Mouse (Mus musculus): ENCODE data around the gene Ipo4. TPM values are rescaled to one million over a fixed set of nuclear protein-coding genes. Genes with fewer than 3 reads are reported as not detected.

Ipo4 gene
- polyA plus RNA-seq, 1 experiment, result not detected

DNA sequence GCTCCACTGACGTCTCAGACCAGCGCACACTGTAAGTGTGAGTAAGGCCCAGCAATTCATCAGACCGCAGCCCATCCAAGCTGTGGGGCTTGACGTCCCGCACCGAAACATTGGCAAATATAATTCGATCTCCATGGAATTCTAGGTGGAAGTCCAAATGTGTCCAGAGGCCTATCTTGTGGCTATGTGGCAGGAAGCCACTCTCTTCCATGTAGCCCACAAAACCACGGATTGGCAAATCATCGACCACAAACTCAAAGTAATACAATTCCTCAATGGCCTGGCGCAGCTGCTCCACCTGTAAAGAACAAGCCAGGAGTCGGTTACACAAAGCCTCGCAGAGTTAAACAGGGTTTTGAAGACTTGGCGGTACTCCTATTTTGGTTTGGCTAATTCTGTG lies 5.5 kb upstream of the Ipo4 start:
- Histone ChIP-seq H3K4me1 (ENCODE audit: control insufficient read depth, insufficient read depth, low read length) (peaks cover 14% of the 10 kb centered on the region), H3K4me3 (ENCODE audit: insufficient read depth, low read depth, low read length) (no peak overlapping the region), H3K27ac (ENCODE audit: insufficient read depth, low read depth, low read length) (no peak overlapping the region)
- WGBS, result 94% methylated on average over 13 of the region's 13 CpGs
- TF ChIP-seq CTCF (IDR thresholded peaks at IDR 0.05; ENCODE audit: insufficient read depth, low read depth, low read length) (no peak), POLR2A (IDR thresholded peaks at IDR 0.05; ENCODE audit: insufficient read depth, low read depth, low read length) (no peak)

GRCm38 (mm10) chr14:55640816-55641215 lies 5.1 kb upstream of the Ipo4 start:
- 94% methylated on average over 14 of the region's 14 CpGs for WGBS

GRCm38 (mm10) chr14:55637795-55638194 lies 2.0 kb upstream of the Ipo4 start, which contains the start of gene Gm49378:
Gene Gm49378, minus strand, starts transcription at chr14:55637895.
- Histone ChIP-seq H3K27ac (ENCODE audit: insufficient read depth, low read depth, low read length) (no peak within 1 kb of the TSS), H3K4me3 (ENCODE audit: insufficient read depth, low read depth, low read length) (no peak within 1 kb of the TSS), H3K4me1 (ENCODE audit: control insufficient read depth, insufficient read depth, low read length) (peaks cover 19% of the 10 kb centered on the region)
- WGBS, result 94% methylated on average over 9 of the region's 9 CpGs
- TF ChIP-seq POLR2A (IDR thresholded peaks at IDR 0.05; ENCODE audit: insufficient read depth, low read depth, low read length) (no peak), CTCF (IDR thresholded peaks at IDR 0.05; ENCODE audit: insufficient read depth, low read depth, low read length) (no peak)

More at GRCm38 (mm10) chr14:55640816-55641215, 5.1 kb upstream of the Ipo4 start:
- Histone ChIP-seq H3K4me1 (ENCODE audit: control insufficient read depth, insufficient read depth, low read length) (peaks cover 15% of the 10 kb centered on the region), H3K27ac (ENCODE audit: insufficient read depth, low read depth, low read length) (no peak overlapping the region), H3K4me3 (ENCODE audit: insufficient read depth, low read depth, low read length) (no peak overlapping the region)
- TF ChIP-seq CTCF (IDR thresholded peaks at IDR 0.05; ENCODE audit: insufficient read depth, low read depth, low read length), result no peak
- TF ChIP-seq POLR2A (IDR thresholded peaks at IDR 0.05; ENCODE audit: insufficient read depth, low read depth, low read length), result no peak

- WGBS, result 3% methylated on average over 23 of the region's 23 CpGs
- H3K27ac ChIP-seq (ENCODE audit: insufficient read depth, low read depth, low read length), result no peak overlapping the region
- peaks cover 14% of the 10 kb centered on the region; the same call in 1 of the 2 replicates for H3K4me1 ChIP-seq (ENCODE audit: control insufficient read depth, insufficient read depth, low read length)
- no peak for TF ChIP-seq POLR2A (IDR thresholded peaks at IDR 0.05; ENCODE audit: insufficient read depth, low read depth, low read length)
- H3K4me3 ChIP-seq (ENCODE audit: insufficient read depth, low read depth, low read length), result peak overlapping the region; percentile 67
These were observed 759 bp downstream of the Ipo4 start for GRCm38 (mm10) chr14:55634874-55635522.

- Histone ChIP-seq H3K4me1 (ENCODE audit: control insufficient read depth, insufficient read depth, low read length) (peaks cover 4% of the 10 kb centered on the region; the same call in 1 of the 2 replicates), H3K27ac (ENCODE audit: insufficient read depth, low read depth, low read length) (no peak overlapping the region), H3K4me3 (ENCODE audit: insufficient read depth, low read depth, low read length) (no peak overlapping the region)
- 46% methylated on average over 5 of the region's 5 CpGs for WGBS
- TF ChIP-seq CTCF (IDR thresholded peaks at IDR 0.05; ENCODE audit: insufficient read depth, low read depth, low read length) (no peak), POLR2A (IDR thresholded peaks at IDR 0.05; ENCODE audit: insufficient read depth, low read depth, low read length) (no peak)
These were observed 6.4 kb downstream of the Ipo4 start for GRCm38 (mm10) chr14:55629312-55629711.

- Histone ChIP-seq H3K27ac (ENCODE audit: insufficient read depth, low read depth, low read length) (no peak overlapping the region), H3K4me1 (ENCODE audit: control insufficient read depth, insufficient read depth, low read length) (no peaks in the 10 kb centered on the region), H3K4me3 (ENCODE audit: insufficient read depth, low read depth, low read length) (no peak overlapping the region)
- WGBS, result 91% methylated on average over 27 of the region's 27 CpGs
- TF ChIP-seq POLR2A (IDR thresholded peaks at IDR 0.05; ENCODE audit: insufficient read depth, low read depth, low read length), result no peak
- TF ChIP-seq CTCF (IDR thresholded peaks at IDR 0.05; ENCODE audit: insufficient read depth, low read depth, low read length), result no peak
These were observed 7.5 kb downstream of the Ipo4 start for GRCm38 (mm10) chr14:55628077-55628827.

GRCm38 (mm10) chr14:55618486-55619195 lies 17.1 kb downstream of the Ipo4 start:
- Histone ChIP-seq H3K4me1 (ENCODE audit: control insufficient read depth, insufficient read depth, low read length) (no peaks in the 10 kb centered on the region), H3K4me3 (ENCODE audit: insufficient read depth, low read depth, low read length) (peak overlapping the region; percentile 12), H3K27ac (ENCODE audit: insufficient read depth, low read depth, low read length) (no peak overlapping the region)
- TF ChIP-seq POLR2A (IDR thresholded peaks at IDR 0.05; ENCODE audit: insufficient read depth, low read depth, low read length) (no peak), CTCF (IDR thresholded peaks at IDR 0.05; ENCODE audit: insufficient read depth, low read depth, low read length) (no peak)
- WGBS, result 55% methylated on average over 22 of the region's 22 CpGs

DNA sequence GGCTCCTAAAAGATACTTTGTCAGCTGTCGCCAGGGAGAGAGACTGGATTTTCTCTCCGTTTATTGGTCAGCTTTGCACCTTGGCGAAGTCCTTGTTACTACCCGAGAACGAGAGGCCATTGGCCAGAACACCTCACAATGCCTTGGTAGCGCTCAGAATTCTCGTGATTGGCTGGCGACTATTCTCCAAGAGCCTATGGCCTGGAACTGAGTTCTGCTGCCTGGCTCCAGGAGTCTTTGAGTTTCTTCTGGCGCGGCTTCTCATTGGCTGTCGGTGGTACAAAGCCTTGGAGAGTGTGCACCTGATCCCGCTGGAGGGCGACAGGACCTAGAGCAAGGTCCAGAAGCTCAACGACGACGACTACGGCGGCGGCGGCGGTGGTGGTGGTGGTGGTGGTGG lies 17.9 kb downstream of the Ipo4 start, which contains the start of gene Rec8:
Gene Rec8 (plus strand): TSS at position 216 of the 400 bp plus-strand sequence.
- WGBS, result 32% methylated on average over 21 of the region's 21 CpGs
- TF ChIP-seq CTCF (IDR thresholded peaks at IDR 0.05; ENCODE audit: insufficient read depth, low read depth, low read length) (no peak), POLR2A (IDR thresholded peaks at IDR 0.05; ENCODE audit: insufficient read depth, low read depth, low read length) (no peak)

GRCm38 (mm10) chr14:55616844-55617243 lies 18.9 kb downstream of the Ipo4 start:
- no peak for TF ChIP-seq CTCF (IDR thresholded peaks at IDR 0.05; ENCODE audit: insufficient read depth, low read depth, low read length)
- TF ChIP-seq POLR2A (IDR thresholded peaks at IDR 0.05; ENCODE audit: insufficient read depth, low read depth, low read length), result no peak
- H3K27ac ChIP-seq (ENCODE audit: insufficient read depth, low read depth, low read length), result no peak overlapping the region
- WGBS, result 93% methylated on average over 2 of the region's 2 CpGs
- no peak overlapping the region for H3K4me3 ChIP-seq (ENCODE audit: insufficient read depth, low read depth, low read length)
- H3K4me1 ChIP-seq (ENCODE audit: control insufficient read depth, insufficient read depth, low read length), result no peaks in the 10 kb centered on the region

More for the DNA sequence above, 17.9 kb downstream of the Ipo4 start, which contains the start of gene Rec8:
- peak within 1 kb of the TSS; percentile 12 for H3K4me3 ChIP-seq (ENCODE audit: insufficient read depth, low read depth, low read length)
- H3K27ac ChIP-seq (ENCODE audit: insufficient read depth, low read depth, low read length), result no peak within 1 kb of the TSS
- no peaks in the 10 kb centered on the region for H3K4me1 ChIP-seq (ENCODE audit: control insufficient read depth, insufficient read depth, low read length)

All from olfactory bulb, adult 2 months (tissue).